Mouse (Mus musculus) liver, embryonic 14.5 days (tissue): ENCODE results near the gene Dner. TPM values are rescaled to one million over a fixed set of nuclear protein-coding genes. Genes with fewer than 3 reads are reported as not detected.

Experiments used
- ATAC-seq: fragments of 200-750 bp; cut with Nextera tagmentation; 2 replicates; pipeline ENCODE4 v1.8.0; 2017; ENCODE audit warnings: moderate number of reproducible peaks, mild to moderate bottlenecking, moderate library complexity; ENCODE audit not compliant: insufficient read depth
- DNase-seq, 3 experiments: peaks; one replicate each; pipeline ENCODE4 v3.0.0-alpha.2; 2012 to 2013; ENCODE audit warnings: low read depth in 3 of 3, low spot score in 3 of 3
- H3K27ac ChIP-seq: fragments of 300-500 bp; sonication (generic); 2 replicates; pipeline ENCODE4 v1.5.1; 2014; ENCODE audit warnings: moderate library complexity, mild to moderate bottlenecking, control low read depth, inconsistent platforms
- H3K27me3 ChIP-seq: fragments of 300-500 bp; sonication (generic); 2 replicates; pipeline ENCODE4 v1.6.1; 2014; ENCODE audit warnings: mild to moderate bottlenecking, low read length, moderate library complexity; ENCODE audit not compliant: control insufficient read depth, insufficient read depth
- H3K36me3 ChIP-seq: fragments of 300-500 bp; sonication (generic); replicated peaks from 2 replicates; pipeline ENCODE4 v1.6.1; 2014; ENCODE audit warnings: low read depth; ENCODE audit not compliant: control insufficient read depth, insufficient read depth
- H3K4me1 ChIP-seq, 2 experiments: fragments of 200-500 bp in 1 of 2; fragments of 300-500 bp in 1 of 2; sonication (generic) in 1 of 2; replicated peaks; 2 replicates each; pipeline ENCODE4 v1.6.1; 2012 to 2014; ENCODE audit warnings: antibody characterized with exemption in 1 of 2, inconsistent platforms in 1 of 2, low read length in 1 of 2; ENCODE audit not compliant: control insufficient read depth in 2 of 2, insufficient read depth in 2 of 2
- H3K4me2 ChIP-seq: fragments of 300-500 bp; sonication (generic); 2 replicates; pipeline ENCODE4 v1.6.1; 2014; ENCODE audit warnings: low read depth, mild to moderate bottlenecking, control low read depth, moderate library complexity
- H3K4me3 ChIP-seq, 2 experiments: fragments of 200-500 bp in 1 of 2; fragments of 300-500 bp in 1 of 2; sonication (generic) in 1 of 2; 2 replicates each; pipeline ENCODE4 v1.5.1; 2012 to 2014; ENCODE audit warnings: low read depth in 2 of 2, low read length in 2 of 2, mild to moderate bottlenecking in 2 of 2, control low read depth in 1 of 2, inconsistent platforms in 1 of 2, moderate library complexity in 1 of 2; ENCODE audit not compliant: insufficient read depth in 1 of 2
- H3K9ac ChIP-seq: fragments of 300-500 bp; sonication (generic); replicated peaks from 2 replicates; pipeline ENCODE4 v1.6.1; 2014; ENCODE audit warnings: mild to moderate bottlenecking, control low read depth, moderate library complexity
- H3K9me3 ChIP-seq: fragments of 300-500 bp; sonication (generic); 2 replicates; pipeline ENCODE4 v1.6.1; 2016; ENCODE audit warnings: low read length, mixed read lengths; ENCODE audit not compliant: control insufficient read depth
- CTCF ChIP-seq: IDR thresholded peaks from 2 replicates; pipeline ENCODE4 v1.5.1; 2016; ENCODE audit warnings: antibody characterized with exemption, low read depth, control low read depth
- EP300 ChIP-seq: IDR thresholded peaks from 2 replicates; pipeline ENCODE4 v1.6.1; 2016; ENCODE audit warnings: antibody characterized with exemption, low read depth
- WGBS: fragments of 180-500 bp; shearing (Covaris S2); extraction: QIAGEN DNeasy Blood & Tissue Kit; methylation state at CpG from one replicate; pipeline ENCODE4 v1.1.7; 2014; ENCODE audit not compliant: insufficient replicate concordance; 5-methylcytosine and 5-hydroxymethylcytosine counted together
- polyA plus RNA-seq, 2 experiments: library from polyadenylated mRNA; depleted of rRNA in 1 of 2; stranded (reverse) in 1 of 2; unstranded in 1 of 2; fragments of >200 nt; fragmentation: Nextera tagmentation in 1 of 2; extraction: Ambion mirVana in 1 of 2; gene quantifications; 2 replicates each; pipeline versions ENCODE4 v1.2.1 to v1.2.3; 2012 to 2014

Dner gene
- polyA plus RNA-seq, 2 experiments: 0.02 TPM; not detected in 1

DNA sequence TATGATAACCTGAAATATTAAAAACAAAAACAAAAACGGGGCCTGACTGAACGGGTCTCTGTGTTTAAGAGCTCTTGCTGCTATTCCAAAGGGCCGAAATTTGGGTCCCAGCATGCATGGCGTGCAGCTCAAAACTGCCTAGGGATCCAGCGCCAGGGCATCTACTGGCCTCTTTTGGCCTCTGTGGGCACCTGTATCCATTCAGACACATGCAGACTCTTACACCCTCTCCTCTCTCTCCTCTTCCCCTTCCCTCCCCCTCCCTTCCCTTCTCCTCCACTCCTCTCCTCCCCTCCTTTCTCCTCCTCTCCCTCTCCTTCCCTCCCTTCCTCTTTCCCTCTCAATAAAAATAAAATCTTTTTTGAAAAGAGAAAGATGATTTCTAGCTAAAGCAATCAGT is 13.4 kb upstream of the Dner start:
- no peak overlapping the region for H3K4me3 ChIP-seq
- H3K9ac ChIP-seq: no peak overlapping the region
- WGBS: 32% methylated on average over 5 of the region's 5 CpGs
- no peaks in the 10 kb centered on the region for H3K9me3 ChIP-seq
- no peaks in the 10 kb centered on the region; the same call in 1 of the 2 replicates for H3K27me3 ChIP-seq
- H3K4me1 ChIP-seq: no peaks in the 10 kb centered on the region; a peak in 1 of 4 replicates
- DNase-seq (no peak), ATAC-seq (no peak)
- TF ChIP-seq EP300: no peak
- TF ChIP-seq CTCF: no peak
- no peak overlapping the region for H3K4me2 ChIP-seq
- H3K36me3 ChIP-seq: no peaks in the 10 kb centered on the region
- H3K27ac ChIP-seq: no peak overlapping the region

DNA sequence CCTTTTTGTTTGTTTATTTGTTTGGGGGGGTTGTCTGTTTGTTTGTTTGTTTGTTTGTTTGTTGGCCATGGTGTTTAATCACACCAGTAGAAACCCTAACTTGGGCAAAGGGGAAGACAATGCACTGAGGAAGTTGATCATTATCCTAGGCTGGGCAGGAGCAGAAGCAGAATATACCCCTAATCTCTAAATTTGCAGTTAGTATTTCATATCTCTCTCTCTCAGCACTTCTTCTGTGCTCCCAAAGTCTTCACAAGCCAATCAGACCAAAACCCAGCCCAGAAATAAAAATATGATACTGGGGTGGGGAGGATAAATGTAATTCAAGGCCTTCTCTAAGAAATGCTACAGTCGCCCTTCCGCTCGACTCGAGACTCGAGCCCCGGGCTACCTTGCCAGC is 4.2 kb upstream of the Dner start:
- no peak for ATAC-seq
- H3K4me1 ChIP-seq: no peaks in the 10 kb centered on the region
- H3K4me2 ChIP-seq: no peak overlapping the region

DNA sequence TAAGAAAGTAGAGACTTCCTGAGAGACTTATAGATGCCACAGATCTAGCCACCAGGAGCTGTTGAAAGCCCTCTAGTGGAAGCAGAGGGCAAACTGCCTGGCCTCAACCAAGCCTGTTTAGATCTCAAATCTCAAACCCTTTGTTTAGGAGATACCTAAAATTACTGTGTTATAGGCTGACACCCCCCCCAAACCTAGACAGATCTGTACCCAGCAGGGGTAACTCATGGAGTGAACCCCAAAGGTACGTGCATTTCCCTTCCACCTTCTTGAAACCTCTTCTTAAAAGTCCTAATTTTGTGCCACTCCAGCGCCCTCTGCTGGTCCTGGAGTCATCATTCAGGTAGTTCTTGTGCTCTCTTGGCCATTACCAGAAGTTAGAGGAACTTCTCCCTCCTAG is 1.1 kb upstream of the Dner start:
- no peak overlapping the region for H3K4me3 ChIP-seq
- no peaks in the 10 kb centered on the region for H3K36me3 ChIP-seq
- no peaks in the 10 kb centered on the region for H3K4me1 ChIP-seq
- H3K4me2 ChIP-seq: no peak overlapping the region
- DNase-seq (peak in 2 of 3 experiments; percentile 15 to 23), ATAC-seq (no peak)
- no peak overlapping the region for H3K9ac ChIP-seq
- peak; percentile 46 for TF ChIP-seq CTCF
- TF ChIP-seq EP300: no peak
- H3K9me3 ChIP-seq: no peaks in the 10 kb centered on the region
- WGBS: 1% methylated on average over 2 of the region's 2 CpGs
- H3K27me3 ChIP-seq: peaks cover 24% of the 10 kb centered on the region
- H3K27ac ChIP-seq: no peak overlapping the region

More for the DNA sequence above, 4.2 kb upstream of the Dner start:
- Histone ChIP-seq H3K36me3 (no peaks in the 10 kb centered on the region), H3K9me3 (no peaks in the 10 kb centered on the region), H3K4me3 (no peak overlapping the region), H3K27me3 (peaks cover 16% of the 10 kb centered on the region), H3K27ac (no peak overlapping the region), H3K9ac (no peak overlapping the region)
- 87% methylated on average over 6 of the region's 6 CpGs for WGBS
- no peak for TF ChIP-seq CTCF
- TF ChIP-seq EP300: no peak
- no peak for DNase-seq

DNA sequence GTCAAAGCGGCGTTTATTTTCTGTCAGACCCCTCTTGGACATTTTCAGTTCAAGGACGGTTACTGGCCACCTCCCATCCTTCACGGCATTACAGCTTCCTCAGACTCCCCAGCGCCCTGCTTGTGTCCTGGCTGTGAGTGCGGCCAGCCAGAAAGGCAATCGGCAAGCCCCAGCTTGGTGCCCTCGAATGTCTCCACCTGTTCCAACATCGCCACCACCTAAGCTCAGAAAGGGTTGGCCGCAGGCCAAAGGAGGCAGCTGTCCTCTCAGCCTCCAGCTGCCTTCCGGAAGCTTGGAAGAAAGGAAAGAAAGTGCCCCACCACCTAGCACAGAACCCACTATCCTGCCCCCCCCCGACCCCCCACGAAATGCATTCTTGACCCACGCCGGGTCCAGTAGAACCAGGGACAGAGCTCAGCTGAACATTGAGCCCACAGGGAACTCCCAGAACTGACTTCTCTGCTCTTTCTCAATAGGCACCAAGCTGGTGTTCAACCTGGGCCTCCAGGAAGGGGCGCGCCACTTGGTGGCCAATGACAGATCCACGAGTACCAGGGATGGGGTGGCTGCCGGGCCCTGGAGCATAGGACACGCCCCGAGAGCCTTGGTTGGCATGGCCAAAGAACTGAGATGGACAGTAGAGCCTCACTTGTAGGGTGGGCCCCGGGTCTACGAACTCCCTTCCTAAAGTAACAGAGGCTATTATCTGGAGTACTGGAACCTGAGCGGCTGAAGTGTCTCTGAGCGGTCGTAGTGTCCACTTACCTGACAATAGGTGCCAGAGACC is 1.1 kb downstream of the Dner start:
- TF ChIP-seq CTCF: no peak
- TF ChIP-seq EP300: no peak
- 11% methylated on average over 26 of the region's 26 CpGs for WGBS
- H3K4me1 ChIP-seq: no peaks in the 10 kb centered on the region
- peak overlapping the region; percentile 18 for H3K4me2 ChIP-seq
- H3K27me3 ChIP-seq: peaks cover 24% of the 10 kb centered on the region
- H3K27ac ChIP-seq: no peak overlapping the region
- DNase-seq: no peak
- H3K36me3 ChIP-seq: no peaks in the 10 kb centered on the region
- no peak overlapping the region for H3K4me3 ChIP-seq
- H3K9me3 ChIP-seq: no peaks in the 10 kb centered on the region
- no peak for ATAC-seq
- no peak overlapping the region for H3K9ac ChIP-seq

DNA sequence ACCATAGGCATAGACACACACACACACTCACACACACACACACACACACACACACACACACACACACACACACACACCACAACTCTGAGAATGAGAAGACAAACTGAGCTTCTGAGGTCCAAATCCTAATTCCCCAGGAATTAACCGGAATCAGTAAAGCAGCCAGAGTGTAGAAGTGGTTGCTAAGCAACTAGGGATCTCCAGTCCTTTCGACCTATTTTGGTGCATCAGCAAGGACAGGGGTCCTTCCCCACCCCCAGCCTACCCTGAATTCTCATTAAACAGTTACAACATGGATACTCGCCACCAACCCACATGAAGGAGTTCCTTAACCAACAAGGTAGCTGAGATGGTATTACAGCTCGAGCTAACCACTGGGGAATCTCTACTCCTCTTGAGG is 18.1 kb downstream of the Dner start:
- TF ChIP-seq CTCF (no peak), EP300 (no peak)
- Histone ChIP-seq H3K9me3 (no peaks in the 10 kb centered on the region), H3K27ac (no peak overlapping the region), H3K9ac (no peak overlapping the region), H3K27me3 (no peaks in the 10 kb centered on the region), H3K4me2 (no peak overlapping the region), H3K4me1 (no peaks in the 10 kb centered on the region), H3K36me3 (no peaks in the 10 kb centered on the region), H3K4me3 (no peak overlapping the region)
- no peak for DNase-seq
- no peak for ATAC-seq
- 40% methylated on average over 4 of the region's 4 CpGs for WGBS
